Mouse (Mus musculus) liver, embryonic 16.5 days (tissue): ENCODE results near the gene Ccdc85c. TPM values are rescaled to one million over a fixed set of nuclear protein-coding genes. Genes with fewer than 3 reads are reported as not detected.
A peak's percentile ranks its signal among the peaks of the same experiment; 100 is the strongest.

ENCODE experiments used
- ATAC-seq: fragments of 200-750 bp; cut with Nextera tagmentation; 2 replicates; pipeline ENCODE4 v1.8.0; 2017; ENCODE audit warnings: low read depth, mild to moderate bottlenecking, moderate number of reproducible peaks, moderate library complexity
- H3K27ac ChIP-seq: fragments of 300-500 bp; sonication (generic); 2 replicates; pipeline ENCODE4 v1.5.1; 2014; ENCODE audit warnings: mild to moderate bottlenecking, low read length
- H3K27me3 ChIP-seq: fragments of 300-500 bp; sonication (generic); 2 replicates; pipeline ENCODE4 v1.6.1; 2014; ENCODE audit warnings: low read depth, low read length, mixed read lengths; ENCODE audit not compliant: control insufficient read depth, insufficient read depth
- H3K36me3 ChIP-seq: fragments of 300-500 bp; sonication (generic); 2 replicates; pipeline ENCODE4 v1.6.1; 2014; ENCODE audit warnings: mild to moderate bottlenecking; ENCODE audit not compliant: control insufficient read depth, insufficient read depth
- H3K4me1 ChIP-seq: fragments of 300-500 bp; sonication (generic); 2 replicates; pipeline ENCODE4 v1.6.1; 2014; ENCODE audit warnings: low read depth, low read length, mixed read lengths; ENCODE audit not compliant: control insufficient read depth
- H3K4me2 ChIP-seq: fragments of 300-500 bp; sonication (generic); 2 replicates; pipeline ENCODE4 v1.6.1; 2014; ENCODE audit warnings: low read depth, low read length, mixed read lengths
- H3K4me3 ChIP-seq: fragments of 300-500 bp; sonication (generic); 2 replicates; pipeline ENCODE4 v1.5.1; 2014; ENCODE audit warnings: low read depth, mild to moderate bottlenecking, low read length
- H3K9ac ChIP-seq: fragments of 300-500 bp; sonication (generic); 2 replicates; pipeline ENCODE4 v1.6.1; 2014; ENCODE audit warnings: low read depth, low read length
- H3K9me3 ChIP-seq: fragments of 300-500 bp; sonication (generic); replicated peaks from 2 replicates; pipeline ENCODE4 v1.6.1; 2016; ENCODE audit warnings: low read length; ENCODE audit not compliant: control insufficient read depth
- WGBS: fragments of 180-500 bp; shearing (Covaris S2); extraction: QIAGEN DNeasy Blood & Tissue Kit; methylation state at CpG from one replicate; pipeline ENCODE4 v1.1.7; 2014; ENCODE audit not compliant: insufficient replicate concordance; 5-methylcytosine and 5-hydroxymethylcytosine counted together
- polyA plus RNA-seq: library from polyadenylated mRNA; unstranded; fragments of >200 nt; fragmentation: Nextera tagmentation; extraction: Ambion mirVana; gene quantifications from 2 replicates; pipeline ENCODE4 v1.2.1, GENCODE M21; 2015

Ccdc85c gene
- polyA plus RNA-seq, 1 experiment from 2014 or later, result 1.3 TPM

DNA sequence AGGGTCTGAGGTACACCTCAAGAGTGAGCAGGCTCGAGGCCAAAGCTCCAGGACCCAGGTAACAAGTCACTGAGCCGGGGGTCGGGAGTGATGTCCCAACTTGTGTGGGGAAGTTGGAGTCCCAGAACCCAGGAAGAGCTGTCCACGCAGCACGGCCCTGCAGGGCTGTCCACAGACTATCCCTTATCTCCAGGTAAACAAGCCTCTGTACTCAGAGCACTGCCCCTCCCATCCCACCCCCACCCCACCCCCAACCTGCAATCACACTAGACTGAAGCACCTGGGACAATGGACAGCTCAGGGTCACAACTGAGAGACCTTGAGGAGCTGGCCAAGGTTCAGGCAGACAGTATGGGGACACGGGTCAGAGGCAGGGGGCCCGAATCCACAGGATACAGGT, 10.3 kb downstream of the Ccdc85c start:
- H3K27me3 ChIP-seq, result no peaks in the 10 kb centered on the region
- H3K4me1 ChIP-seq, result peaks cover 24% of the 10 kb centered on the region
- WGBS, result 41% methylated on average over 7 of the region's 7 CpGs
- peak overlapping the region; percentile 65 for H3K27ac ChIP-seq
- no peak overlapping the region for H3K9ac ChIP-seq
- H3K9me3 ChIP-seq, result no peaks in the 10 kb centered on the region
- H3K36me3 ChIP-seq, result no peaks in the 10 kb centered on the region
- no peak overlapping the region for H3K4me2 ChIP-seq
- peak; percentile 80 for ATAC-seq
- H3K4me3 ChIP-seq, result no peak overlapping the region

- Histone ChIP-seq H3K27me3 (no peaks in the 10 kb centered on the region), H3K4me2 (no peak overlapping the region), H3K9ac (no peak overlapping the region), H3K27ac (no peak overlapping the region), H3K9me3 (no peaks in the 10 kb centered on the region), H3K4me1 (peaks cover 9% of the 10 kb centered on the region), H3K36me3 (no peaks in the 10 kb centered on the region), H3K4me3 (no peak overlapping the region)
- ATAC-seq, result no peak
- WGBS, result 70% methylated on average over 12 of the region's 12 CpGs
Measured at GRCm38 (mm10) chr12:108260950-108261349, 14.3 kb downstream of the Ccdc85c start.

DNA sequence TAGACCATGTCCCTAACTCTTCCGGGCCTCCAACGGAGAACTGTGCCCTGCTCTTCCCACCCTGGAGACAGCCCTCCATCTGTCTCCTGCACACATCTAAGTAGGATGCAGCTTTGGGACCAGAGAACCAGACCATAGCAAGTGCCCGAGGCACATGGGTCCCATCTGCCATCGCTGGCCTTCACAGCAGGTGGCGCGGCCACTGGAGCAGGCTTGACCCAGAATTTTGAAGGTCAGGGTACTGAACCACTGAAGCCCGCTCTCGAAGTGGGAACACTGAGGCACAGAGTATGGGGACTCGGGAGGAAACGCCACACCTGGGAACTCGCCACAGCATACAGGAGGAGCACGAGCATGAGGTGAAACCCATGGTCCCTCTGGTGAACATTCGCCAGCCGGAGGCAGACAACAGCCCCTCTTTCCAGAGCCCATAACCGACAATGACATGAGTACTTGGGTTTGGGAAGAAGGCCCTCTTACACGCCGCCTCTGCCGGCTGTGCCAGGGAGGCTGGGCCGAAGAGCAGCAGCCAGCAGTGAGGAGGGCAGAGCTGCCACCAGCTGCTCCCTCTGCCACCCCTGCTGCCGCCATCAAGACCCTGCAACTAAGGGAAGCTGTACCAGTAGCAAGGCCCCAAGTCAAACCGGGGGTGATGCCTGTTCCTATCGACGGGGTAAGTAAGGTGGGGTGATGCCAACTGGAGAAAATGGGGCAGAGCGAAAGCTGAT, 15.7 kb downstream of the Ccdc85c start:
- WGBS, result 79% methylated on average over 24 of the region's 24 CpGs
- Histone ChIP-seq H3K36me3 (no peaks in the 10 kb centered on the region), H3K4me1 (peaks cover 8% of the 10 kb centered on the region), H3K9me3 (no peaks in the 10 kb centered on the region), H3K27ac (no peak overlapping the region), H3K27me3 (no peaks in the 10 kb centered on the region), H3K9ac (no peak overlapping the region), H3K4me2 (no peak overlapping the region), H3K4me3 (no peak overlapping the region)
- ATAC-seq, result no peak

- peak; percentile 55 for ATAC-seq
- WGBS, result 67% methylated on average over 10 of the region's 10 CpGs
- H3K27me3 ChIP-seq, result no peaks in the 10 kb centered on the region
- H3K27ac ChIP-seq, result peak overlapping the region; percentile 14; the same call in 1 of the 2 replicates
- H3K4me1 ChIP-seq, result peaks cover 16% of the 10 kb centered on the region
- H3K4me2 ChIP-seq, result no peak overlapping the region
- no peak overlapping the region for H3K9ac ChIP-seq
- H3K36me3 ChIP-seq, result no peaks in the 10 kb centered on the region
- no peak overlapping the region for H3K4me3 ChIP-seq
- H3K9me3 ChIP-seq, result no peaks in the 10 kb centered on the region
Measured at GRCm38 (mm10) chr12:108256734-108257133, 18.5 kb downstream of the Ccdc85c start.

GRCm38 (mm10) chr12:108255960-108256359, 19.3 kb downstream of the Ccdc85c start:
- Histone ChIP-seq H3K27ac (0 out of 2 replicates have a peak overlapping the region, but pooled peaks have one; percentile 18), H3K4me1 (peaks cover 19% of the 10 kb centered on the region), H3K9ac (no peak overlapping the region)

DNA sequence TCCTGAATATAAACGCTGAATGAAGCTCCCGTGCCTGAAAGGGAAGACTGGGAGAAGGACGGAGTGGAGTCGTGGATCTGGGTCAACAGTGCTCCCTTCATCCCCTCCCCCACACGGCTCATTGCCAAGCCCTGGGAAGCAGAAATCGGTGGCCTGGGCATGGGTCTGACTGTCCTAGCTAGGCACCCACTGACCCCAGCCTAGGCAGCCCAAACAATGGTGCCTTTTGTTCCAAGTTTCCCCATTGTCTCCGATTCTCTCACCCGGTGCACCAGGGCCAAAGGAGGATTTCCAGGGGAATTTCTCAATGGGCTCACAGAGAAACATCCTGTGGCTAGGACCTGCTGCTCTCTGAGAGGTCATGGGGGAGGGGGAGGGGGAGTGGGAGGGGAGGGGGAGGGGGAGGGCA, 19.7 kb downstream of the Ccdc85c start:
- Histone ChIP-seq H3K27me3 (no peaks in the 10 kb centered on the region), H3K36me3 (no peaks in the 10 kb centered on the region), H3K4me1 (peaks cover 19% of the 10 kb centered on the region), H3K9me3 (no peaks in the 10 kb centered on the region), H3K4me2 (no peak overlapping the region), H3K9ac (no peak overlapping the region), H3K27ac (no peak overlapping the region), H3K4me3 (no peak overlapping the region)
- ATAC-seq, result 0 out of 2 replicates have a peak, but pooled peaks have one; percentile 12
- 36% methylated on average over 8 of the region's 8 CpGs for WGBS

More at GRCm38 (mm10) chr12:108255960-108256359, 19.3 kb downstream of the Ccdc85c start:
- 36% methylated on average over 5 of the region's 5 CpGs for WGBS
- Histone ChIP-seq H3K4me3 (no peak overlapping the region), H3K36me3 (no peaks in the 10 kb centered on the region), H3K4me2 (no peak overlapping the region), H3K9me3 (no peaks in the 10 kb centered on the region), H3K27me3 (no peaks in the 10 kb centered on the region)
- no peak for ATAC-seq

DNA sequence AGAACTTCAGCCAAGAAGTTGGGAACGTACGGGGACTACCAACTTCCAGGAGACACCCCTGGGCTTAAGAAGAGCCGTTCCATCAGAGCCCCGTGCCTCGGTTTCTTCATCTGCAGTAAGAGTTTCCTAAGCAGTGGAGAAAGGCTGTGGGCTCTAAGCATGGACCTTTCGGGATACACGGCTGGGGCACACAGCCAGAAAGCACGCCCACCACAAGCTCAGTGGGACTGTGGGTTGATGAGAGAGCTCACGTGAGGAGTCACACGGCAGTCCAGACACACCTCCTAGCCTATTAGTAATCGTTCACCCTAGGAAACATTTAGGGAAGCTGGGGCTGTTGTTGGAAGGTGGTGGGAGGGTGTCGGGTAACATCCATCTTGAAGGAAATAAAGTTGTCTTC, 22.2 kb downstream of the Ccdc85c start:
- Histone ChIP-seq H3K4me3 (no peak overlapping the region), H3K9me3 (no peaks in the 10 kb centered on the region), H3K4me1 (peaks cover 19% of the 10 kb centered on the region), H3K27ac (no peak overlapping the region), H3K36me3 (no peaks in the 10 kb centered on the region), H3K27me3 (no peaks in the 10 kb centered on the region), H3K4me2 (no peak overlapping the region), H3K9ac (no peak overlapping the region)
- ATAC-seq, result no peak
- WGBS, result 67% methylated on average over 12 of the region's 12 CpGs

- Histone ChIP-seq H3K36me3 (no peaks in the 10 kb centered on the region), H3K9ac (no peak overlapping the region), H3K27me3 (no peaks in the 10 kb centered on the region), H3K9me3 (no peaks in the 10 kb centered on the region), H3K4me1 (peaks cover 17% of the 10 kb centered on the region), H3K27ac (peak overlapping the region; percentile 67), H3K4me2 (no peak overlapping the region), H3K4me3 (no peak overlapping the region)
- ATAC-seq, result no peak
- WGBS, result 61% methylated on average over 15 of the region's 15 CpGs
Measured at GRCm38 (mm10) chr12:108251825-108252542, 23.2 kb downstream of the Ccdc85c start.
